Mouse (Mus musculus): ENCODE results near the gene Pgr. TPM values are rescaled to one million over a fixed set of nuclear protein-coding genes. Genes with fewer than 3 reads are reported as not detected.
A peak's percentile ranks its signal among the peaks of the same experiment; 100 is the strongest.

The Pgr gene
- polyA plus RNA-seq, 1 experiment from 2014 or later = 0.29 TPM

DNA sequence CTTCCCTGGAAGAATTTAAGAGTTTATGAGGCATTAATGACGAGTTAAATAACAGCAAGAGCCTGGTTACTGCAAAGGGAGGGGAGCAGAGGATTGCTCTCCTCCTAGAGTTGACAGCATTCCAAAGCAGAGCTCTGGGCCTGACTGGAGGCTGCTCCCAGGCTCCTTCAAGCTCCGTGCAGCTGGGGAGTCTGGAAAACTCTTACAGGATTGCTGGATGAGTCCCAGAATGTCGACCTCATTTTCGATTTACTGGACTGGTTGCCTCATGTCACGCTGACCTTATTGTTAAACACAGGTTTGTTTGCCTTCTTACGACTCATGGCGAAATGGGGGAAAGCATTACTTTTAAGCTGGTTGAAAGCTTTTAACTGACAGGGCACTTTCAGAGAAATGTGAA is 70.6 kb downstream of the Pgr start:
- H3K27me3 ChIP-seq = no peaks in the 10 kb centered on the region
- H3K9ac ChIP-seq = no peak overlapping the region
- 72% methylated on average over 7 of the region's 7 CpGs for WGBS
- H3K4me1 ChIP-seq = no peaks in the 10 kb centered on the region
- ATAC-seq (ENCODE audit: low FRiP score) = no peak
- no peaks in the 10 kb centered on the region for H3K9me3 ChIP-seq
- H3K27ac ChIP-seq = no peak overlapping the region
- no peak overlapping the region for H3K4me3 ChIP-seq (replicated peaks)
- H3K4me2 ChIP-seq = no peak overlapping the region
- H3K36me3 ChIP-seq (replicated peaks) = no peaks in the 10 kb centered on the region

DNA sequence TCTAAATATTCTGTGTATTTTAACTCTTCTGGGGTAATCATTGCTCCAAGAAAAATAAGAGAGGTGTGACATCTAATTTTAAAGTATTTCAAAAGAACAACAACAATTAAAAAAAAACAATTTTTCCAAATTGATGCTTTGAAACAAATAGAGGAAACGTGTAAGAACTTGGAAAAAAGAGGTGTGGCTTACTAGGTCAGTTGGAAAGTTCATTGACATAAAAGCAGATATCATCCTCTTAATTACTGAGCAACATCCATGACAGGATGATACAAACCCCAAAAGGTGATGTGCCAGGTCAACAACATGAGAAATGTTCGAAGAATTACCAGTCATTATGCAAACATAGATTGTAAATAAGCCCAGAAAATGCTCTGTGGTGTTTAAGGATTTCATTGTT is 71.9 kb downstream of the Pgr start, which contains the start of gene Gm16485:
Gene Gm16485, plus strand, starts transcription at position 301 of the 400 bp plus-strand sequence.
- Histone ChIP-seq H3K9ac (no peak within 1 kb of the TSS), H3K4me2 (no peak within 1 kb of the TSS), H3K4me3 (replicated peaks) (no peak within 1 kb of the TSS), H3K4me1 (no peaks in the 10 kb centered on the region), H3K36me3 (replicated peaks) (no peaks in the 10 kb centered on the region), H3K27ac (no peak within 1 kb of the TSS), H3K27me3 (no peaks in the 10 kb centered on the region), H3K9me3 (no peaks in the 10 kb centered on the region)
- 85% methylated on average over 2 of the region's 2 CpGs for WGBS
- ATAC-seq (ENCODE audit: low FRiP score) = no peak

DNA sequence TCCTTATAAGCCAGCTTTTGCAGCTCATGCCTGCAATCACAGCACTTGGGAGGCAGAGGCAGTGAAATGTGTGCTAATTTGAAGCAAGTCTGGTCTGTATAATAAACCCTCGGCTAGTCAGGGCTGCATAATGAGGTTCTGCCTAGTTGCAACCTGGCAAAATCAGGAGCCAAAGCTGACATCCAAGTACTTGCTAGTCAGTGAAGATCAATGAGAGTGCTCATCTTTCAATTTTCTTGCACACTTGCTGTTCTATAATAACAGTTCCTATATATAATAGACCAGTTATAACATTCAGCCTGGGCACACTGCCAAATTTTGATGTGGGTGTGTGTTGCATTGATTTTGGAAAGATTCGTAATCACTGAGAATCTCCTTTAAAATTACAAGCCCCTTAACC is 78.1 kb downstream of the Pgr start:
- H3K36me3 ChIP-seq (replicated peaks) = no peaks in the 10 kb centered on the region
- peak; percentile 36; the same call in 1 of the 2 replicates for ATAC-seq (ENCODE audit: low FRiP score)
- H3K27ac ChIP-seq = no peak overlapping the region
- no peaks in the 10 kb centered on the region for H3K27me3 ChIP-seq
- no peak overlapping the region for H3K4me2 ChIP-seq
- no peak overlapping the region for H3K9ac ChIP-seq
- no peaks in the 10 kb centered on the region for H3K9me3 ChIP-seq
- WGBS = 50% methylated on average over 2 of the region's 2 CpGs
- no peak overlapping the region for H3K4me3 ChIP-seq (replicated peaks)
- H3K4me1 ChIP-seq = no peaks in the 10 kb centered on the region

DNA sequence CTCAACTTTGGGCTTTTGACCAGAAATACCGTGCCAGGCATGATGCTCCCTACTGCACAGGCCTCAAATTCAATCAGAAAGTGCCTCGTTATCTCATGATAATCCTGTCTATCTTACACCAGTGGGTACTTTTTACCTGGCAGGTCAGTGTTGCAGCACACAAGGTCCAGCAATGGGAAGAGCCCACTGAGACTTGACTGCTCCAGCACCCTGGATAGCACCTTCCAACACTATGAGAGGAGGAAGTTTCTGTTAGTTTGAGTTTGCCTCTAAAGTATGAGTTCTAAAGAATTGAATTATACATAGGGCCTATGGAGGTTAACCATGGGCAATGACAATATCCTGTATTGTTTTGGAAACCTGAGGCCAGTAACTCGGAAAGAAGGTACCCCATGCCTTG is 82.7 kb downstream of the Pgr start:
- H3K4me3 ChIP-seq (replicated peaks) = no peak overlapping the region
- H3K4me1 ChIP-seq = no peaks in the 10 kb centered on the region
- no peaks in the 10 kb centered on the region for H3K36me3 ChIP-seq (replicated peaks)
- WGBS = 78% methylated on average over 3 of the region's 3 CpGs
- H3K9me3 ChIP-seq = no peaks in the 10 kb centered on the region
- H3K27ac ChIP-seq = no peak overlapping the region
- H3K27me3 ChIP-seq = no peaks in the 10 kb centered on the region
- no peak overlapping the region for H3K9ac ChIP-seq
- ATAC-seq (ENCODE audit: low FRiP score) = no peak
- no peak overlapping the region for H3K4me2 ChIP-seq

DNA sequence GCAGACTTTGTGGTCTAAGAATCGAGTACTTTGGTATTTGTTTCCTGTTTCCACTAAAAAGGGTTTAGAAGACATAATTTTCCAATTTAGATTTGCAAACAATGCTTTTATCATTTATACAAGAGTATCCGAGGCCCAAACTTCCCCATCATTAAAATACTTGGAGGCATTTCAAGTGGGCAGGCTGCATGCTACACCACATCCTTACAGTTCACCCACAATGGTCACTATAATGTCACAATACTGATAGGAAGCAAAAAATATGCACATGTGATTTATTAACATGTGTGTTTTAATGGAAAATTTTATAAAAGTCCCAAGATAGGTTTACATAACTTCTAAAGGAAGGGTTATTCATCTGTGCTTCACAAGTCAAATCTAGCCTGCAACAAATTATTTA is 96.9 kb downstream of the Pgr start:
- ATAC-seq (ENCODE audit: low FRiP score) = no peak
- Histone ChIP-seq H3K4me1 (no peaks in the 10 kb centered on the region), H3K9ac (no peak overlapping the region), H3K27ac (no peak overlapping the region), H3K9me3 (no peaks in the 10 kb centered on the region), H3K36me3 (replicated peaks) (0 out of 2 replicates have a peak, but pooled peaks cover 2% of the 10 kb centered on the region), H3K4me2 (no peak overlapping the region), H3K27me3 (no peaks in the 10 kb centered on the region), H3K4me3 (replicated peaks) (no peak overlapping the region)
- WGBS = 85% methylated on average over 2 of the region's 2 CpGs

DNA sequence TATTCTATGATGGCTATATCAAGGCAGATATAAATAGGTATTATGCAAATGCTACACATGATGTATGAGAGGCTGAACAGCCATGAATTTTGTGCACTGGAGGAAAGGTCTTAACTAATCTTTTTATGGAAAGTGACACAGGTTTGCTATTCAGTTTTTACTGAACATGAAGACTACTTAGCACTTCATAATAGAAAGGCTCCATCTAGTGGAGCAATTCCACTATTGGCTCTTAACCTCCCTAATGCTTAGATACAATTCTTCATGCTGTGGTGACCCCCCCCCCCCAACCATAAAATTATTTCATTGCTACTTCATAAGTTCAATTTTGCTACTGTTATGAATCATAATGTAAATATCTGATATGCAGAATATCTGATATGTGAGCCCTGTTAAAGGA is 101.5 kb downstream of the Pgr start:
- Histone ChIP-seq H3K4me2 (no peak overlapping the region), H3K9me3 (no peaks in the 10 kb centered on the region), H3K4me3 (replicated peaks) (no peak overlapping the region), H3K27ac (no peak overlapping the region), H3K9ac (no peak overlapping the region), H3K27me3 (no peaks in the 10 kb centered on the region), H3K36me3 (replicated peaks) (peaks cover 10% of the 10 kb centered on the region; the same call in 1 of the 2 replicates), H3K4me1 (no peaks in the 10 kb centered on the region)
- no peak for ATAC-seq (ENCODE audit: low FRiP score)

DNA sequence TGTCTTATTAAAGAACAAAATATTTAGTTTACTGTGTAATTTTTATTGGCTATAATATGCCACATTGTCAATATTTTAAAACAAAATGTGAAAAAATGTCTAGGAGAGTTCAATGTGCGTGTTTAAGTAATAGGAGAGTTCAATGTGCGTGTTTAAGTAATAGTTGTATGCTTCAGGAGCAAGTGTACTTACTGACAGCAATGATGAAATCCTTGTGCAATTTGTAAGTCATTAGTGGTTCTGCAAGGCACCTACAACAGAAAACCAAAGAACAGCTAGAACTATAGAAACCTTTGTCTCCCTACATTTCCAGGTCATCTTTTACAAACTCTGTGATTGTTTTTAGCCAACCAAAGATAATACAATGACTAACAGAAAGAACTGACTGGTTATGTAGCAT is 115.5 kb downstream of the Pgr start:
- Histone ChIP-seq H3K36me3 (replicated peaks) (no peaks in the 10 kb centered on the region), H3K27ac (no peak overlapping the region), H3K27me3 (no peaks in the 10 kb centered on the region), H3K4me2 (no peak overlapping the region), H3K4me1 (no peaks in the 10 kb centered on the region), H3K9me3 (no peaks in the 10 kb centered on the region), H3K4me3 (replicated peaks) (no peak overlapping the region), H3K9ac (no peak overlapping the region)
- ATAC-seq (ENCODE audit: low FRiP score) = no peak
- 96% methylated on average over 2 of the region's 2 CpGs for WGBS

Other genes with a start within 250 kb of the Pgr start
- gene Gm16485, start 72.0 kb downstream of the Pgr start, polyA plus RNA-seq (2016; fragmentation: Nextera tagmentation; extraction: Ambion mirVana) = 0.04 and 0.09 TPM in 2 replicates

Data from forebrain, embryonic 12.5 days (tissue).